Mouse (Mus musculus) gastrocnemius, postnatal 36 days (tissue): ENCODE results near the gene Ube2s. TPM values are rescaled to one million over a fixed set of nuclear protein-coding genes. Genes with fewer than 3 reads are reported as not detected.
"Not testable (repeated sequence)": the region's sequence is repeated elsewhere in the genome, so short reads cannot be mapped to it uniquely, and the experiment has no call there.

Experiments used
- DNase-seq, 2 experiments: peaks; one replicate each; pipeline ENCODE4 v3.0.0; 2022
- intact Hi-C: fragments of 180-260 bp; cut with DNase I; formaldehyde crosslinking; loops from one replicate; pipeline ENCODE4 v1.15.1; 2025
- long read RNA-seq, 2 experiments: library from polyadenylated mRNA; stranded (forward); transcript quantifications; one replicate each; pipeline ENCODE4 v2.0.0; 2021
- total RNA-seq, 2 experiments: library from RNA; stranded (reverse); gene quantifications; 2 replicates each; pipeline ENCODE4 v1.2.3; 2021

Ube2s gene
- total RNA-seq = 10 to 100 TPM; 70.3 to 83.7 TPM
- long read RNA-seq, experiment 1, full-length matches to known transcripts = 64 of 65 reads
- long read RNA-seq, experiment 1, partial matches to known transcripts = 0 of 65 reads
- long read RNA-seq, experiment 1, other reads (novel, unspliced or antisense) = 1 of 65 reads
- long read RNA-seq, experiment 2, full-length matches to known transcripts = 82 of 87 reads
- long read RNA-seq, experiment 2, partial matches to known transcripts = 4 of 87 reads
- long read RNA-seq, experiment 2, other reads (novel, unspliced or antisense) = 1 of 87 reads

- intact Hi-C loops = loop anchor here (10.0 kb wide), 1 partner anchor 52 kb away; no protein-coding TSS in a partner anchor
- DNase-seq = peak; percentile 97 to 98
Observed at GRCm38 (mm10) chr7:4812303-4813104, at the start of gene Ube2s. Gene Ube2s, minus strand, starts transcription at chr7:4812590.

- DNase-seq = not testable (repeated sequence)
- intact Hi-C loops = loop anchor here (10.0 kb wide), 2 partner anchors 46 to 54 kb away; partner anchors contain the start of genes Ube2s and Zfp628
Observed at GRCm38 (mm10) chr7:4860926-4861325, 48.5 kb upstream of the Ube2s start.

GRCm38 (mm10) chr7:4859418-4859978 lies 47.1 kb upstream of the Ube2s start:
- DNase-seq = no peak
- intact Hi-C loops = no loop called here

DNA sequence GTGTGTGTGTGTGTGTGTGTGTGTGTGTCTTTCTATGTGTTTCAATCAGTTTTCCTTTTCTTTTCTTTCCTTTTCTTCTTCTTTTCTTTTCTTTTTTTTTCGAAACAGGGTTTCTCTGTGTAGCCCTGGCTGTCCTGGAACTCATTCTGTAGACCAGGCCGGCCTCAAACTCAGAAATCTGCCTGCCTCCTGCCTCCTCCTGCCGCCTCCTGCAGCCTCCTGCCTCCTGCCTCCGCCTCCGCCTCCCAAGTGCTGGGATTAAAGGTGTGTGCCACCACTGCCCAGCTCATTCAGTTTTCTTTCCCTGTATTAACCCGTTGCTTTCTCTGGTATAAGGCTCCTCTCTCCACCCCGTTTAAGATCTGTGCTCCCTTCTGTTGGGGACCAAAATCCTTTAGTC lies 44.9 kb upstream of the Ube2s start:
- no peak for DNase-seq
- intact Hi-C loops = no loop called here

- intact Hi-C loops = no loop called here
Observed at GRCm38 (mm10) chr7:4856508-4856907, 44.1 kb upstream of the Ube2s start.

GRCm38 (mm10) chr7:4853613-4854012 lies 41.2 kb upstream of the Ube2s start:
- intact Hi-C loops = no loop called here

More at GRCm38 (mm10) chr7:4856508-4856907, 44.1 kb upstream of the Ube2s start:
- DNase-seq = no peak

DNA sequence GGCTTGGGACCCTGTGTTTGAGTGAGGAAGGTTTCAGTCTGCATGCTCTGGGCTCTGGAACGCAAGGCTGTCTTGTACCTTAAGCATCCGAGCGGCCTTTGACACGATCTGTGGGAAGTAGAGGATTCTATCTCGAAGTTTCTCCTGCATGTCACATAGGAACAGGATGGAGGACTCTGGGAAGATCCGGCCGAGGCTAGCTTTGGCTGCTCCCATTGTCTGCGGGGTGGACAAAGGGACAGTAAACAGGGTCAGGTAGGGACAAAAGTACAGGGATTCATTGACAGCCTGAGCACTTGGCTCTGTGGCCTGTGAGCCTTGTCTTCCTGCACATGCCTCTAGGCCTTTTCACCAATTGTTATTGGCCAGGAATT lies 38.9 kb upstream of the Ube2s start:
- intact Hi-C loops = no loop called here
- no peak for DNase-seq

More at GRCm38 (mm10) chr7:4853613-4854012, 41.2 kb upstream of the Ube2s start:
- DNase-seq = no peak

DNA sequence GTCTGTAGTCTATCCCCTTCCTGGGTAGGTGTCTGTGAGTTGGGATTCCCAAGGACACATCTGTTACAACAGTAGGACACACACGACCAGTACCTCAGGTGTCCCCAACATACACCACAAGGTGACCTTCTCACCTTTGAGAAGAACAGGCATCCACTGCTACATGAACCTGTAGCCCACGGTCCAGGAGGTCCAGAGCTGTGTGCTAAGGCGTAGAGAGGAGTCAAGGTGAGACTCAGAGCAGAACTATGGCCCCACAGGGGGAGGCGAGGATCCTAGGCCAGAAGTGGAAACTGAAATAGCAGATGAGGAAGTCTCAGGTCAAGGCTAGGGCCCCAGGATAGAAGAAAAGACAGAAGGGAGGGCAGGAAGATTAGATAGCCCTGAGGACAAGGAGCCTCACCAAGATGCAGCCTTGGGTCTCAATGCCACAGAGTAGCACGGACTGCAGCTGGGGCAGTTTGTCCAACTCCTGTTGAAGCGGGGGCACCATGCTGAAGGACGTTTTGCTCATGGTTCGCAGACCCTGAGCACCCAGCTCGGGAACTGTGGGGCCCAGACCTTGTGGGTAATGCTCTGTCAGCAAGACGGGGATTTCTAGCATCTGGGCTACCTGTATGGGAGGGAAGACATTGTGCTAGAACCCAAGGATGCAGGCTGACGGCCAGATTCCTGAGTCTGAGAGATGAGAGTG lies 38.4 kb upstream of the Ube2s start:
- intact Hi-C loops = no loop called here
- no peak for DNase-seq

GRCm38 (mm10) chr7:4849372-4849771 lies 37.0 kb upstream of the Ube2s start:
- intact Hi-C loops = no loop called here
- no peak for DNase-seq

DNA sequence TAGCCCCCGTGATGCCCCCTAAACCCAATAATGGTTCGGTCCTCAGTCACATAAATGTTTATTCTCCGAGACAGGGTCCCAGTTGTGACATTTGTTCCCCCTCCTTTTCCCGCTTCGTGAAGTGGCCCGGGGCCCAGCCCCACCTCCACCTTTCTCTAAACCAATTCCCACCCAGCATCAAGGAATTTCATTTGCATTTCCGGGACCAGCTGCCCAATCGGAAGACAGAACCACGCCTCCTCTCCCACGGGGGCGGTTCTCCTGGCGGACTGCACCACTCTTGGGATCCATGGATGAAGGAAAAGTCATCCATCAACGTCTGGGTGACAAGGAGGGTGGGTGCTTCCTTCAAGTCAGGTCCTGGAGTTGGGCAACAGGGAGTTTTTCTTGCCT lies 32.5 kb upstream of the Ube2s start:
- intact Hi-C loops = no loop called here
- DNase-seq = no peak

DNA sequence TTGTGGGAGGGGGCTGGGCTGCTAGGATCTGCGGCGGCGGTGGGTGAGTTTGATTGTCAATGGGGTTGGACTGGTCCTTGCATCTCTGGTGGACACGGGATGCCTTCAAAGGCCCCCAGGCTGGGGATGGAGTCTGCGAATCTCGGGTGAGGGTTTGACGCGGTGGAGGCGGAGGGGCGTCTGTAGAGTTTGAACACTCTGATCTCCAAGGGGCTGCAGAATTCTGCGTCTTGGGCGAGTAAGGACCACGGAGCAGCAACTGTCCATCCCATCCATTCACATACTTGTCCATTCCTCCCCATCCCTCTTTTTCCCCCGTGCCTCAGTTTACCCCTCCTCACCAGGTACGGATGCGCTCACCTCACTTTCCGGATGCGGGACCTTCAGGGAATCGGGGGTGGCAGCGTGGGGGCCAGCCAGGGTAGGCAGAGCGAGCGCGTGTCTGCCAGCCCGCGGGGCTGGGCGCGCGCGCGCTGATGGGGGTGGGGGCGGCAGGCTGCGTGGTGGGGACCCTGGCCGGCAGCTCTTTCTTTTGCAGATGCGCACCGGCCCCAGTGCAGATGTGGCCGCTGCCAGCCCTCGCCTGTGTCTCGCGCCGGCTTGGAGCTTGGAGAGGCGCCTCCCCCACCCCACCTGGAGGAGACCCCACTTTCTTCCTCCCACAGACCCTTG lies 32.0 kb upstream of the Ube2s start, which contains the start of gene Shisa7:
TSS of gene Shisa7 (minus strand) at position 452 of the 672 bp plus-strand sequence.
- no peak for DNase-seq
- intact Hi-C loops = no loop called here

GRCm38 (mm10) chr7:4843604-4844244 lies 31.3 kb upstream of the Ube2s start:
- intact Hi-C loops = no loop called here
- DNase-seq = no peak

DNA sequence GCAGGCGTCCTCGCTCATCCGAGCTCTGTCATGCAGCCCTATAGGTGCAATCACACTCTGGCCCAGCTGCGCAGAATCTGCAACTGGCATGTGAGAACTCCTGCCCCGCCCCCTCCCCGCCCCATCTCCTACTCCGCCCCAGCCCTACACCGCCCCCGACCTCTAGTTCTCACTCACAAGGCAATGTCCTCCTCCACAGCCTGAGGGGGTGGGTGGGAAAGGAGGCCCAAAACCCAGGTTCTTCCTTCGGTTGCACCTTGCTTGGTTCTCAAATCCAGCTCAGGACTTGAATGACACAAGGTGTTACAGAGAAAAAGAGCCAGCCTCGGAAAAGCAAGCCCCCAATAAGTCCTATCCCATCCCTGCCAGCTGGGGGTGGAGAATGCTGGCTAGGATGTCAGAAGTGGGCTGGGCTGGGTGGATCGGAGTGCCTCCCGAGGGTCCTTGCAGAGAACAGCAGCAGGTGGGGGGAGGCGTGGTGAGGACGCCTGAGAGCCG lies 30.3 kb upstream of the Ube2s start:
- intact Hi-C loops = no loop called here
- DNase-seq = no peak

DNA sequence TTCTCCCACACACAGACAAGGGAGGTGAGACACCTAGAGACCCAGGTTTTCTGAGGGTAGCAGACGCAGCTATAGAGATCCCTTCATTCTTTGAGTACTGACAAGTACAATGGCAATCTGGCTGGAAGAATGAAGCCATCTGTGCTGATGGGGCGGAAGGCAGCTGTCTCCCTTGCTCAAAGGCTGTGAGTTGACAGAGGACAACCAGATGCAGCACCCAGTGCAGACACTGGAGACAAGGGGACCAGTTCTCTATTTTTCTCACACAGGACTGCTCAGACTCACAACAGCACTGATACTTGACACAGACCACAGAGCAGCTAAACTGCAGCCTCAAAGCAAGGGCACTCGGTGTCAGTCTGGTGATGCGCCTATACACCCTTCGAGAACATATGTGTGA lies 29.7 kb upstream of the Ube2s start:
- intact Hi-C loops = no loop called here
- DNase-seq = no peak

- no peak for DNase-seq
- intact Hi-C loops = no loop called here
Observed at GRCm38 (mm10) chr7:4837639-4838038, 25.2 kb upstream of the Ube2s start.

GRCm38 (mm10) chr7:4836351-4836792 lies 24.0 kb upstream of the Ube2s start:
- intact Hi-C loops = no loop called here
- peak in 1 of 2 experiments; percentile 24 for DNase-seq

- intact Hi-C loops = no loop called here
- no peak for DNase-seq
Observed at GRCm38 (mm10) chr7:4835631-4836327, 23.4 kb upstream of the Ube2s start.

GRCm38 (mm10) chr7:4830476-4830875 lies 18.1 kb upstream of the Ube2s start:
- no peak for DNase-seq
- intact Hi-C loops = no loop called here

DNA sequence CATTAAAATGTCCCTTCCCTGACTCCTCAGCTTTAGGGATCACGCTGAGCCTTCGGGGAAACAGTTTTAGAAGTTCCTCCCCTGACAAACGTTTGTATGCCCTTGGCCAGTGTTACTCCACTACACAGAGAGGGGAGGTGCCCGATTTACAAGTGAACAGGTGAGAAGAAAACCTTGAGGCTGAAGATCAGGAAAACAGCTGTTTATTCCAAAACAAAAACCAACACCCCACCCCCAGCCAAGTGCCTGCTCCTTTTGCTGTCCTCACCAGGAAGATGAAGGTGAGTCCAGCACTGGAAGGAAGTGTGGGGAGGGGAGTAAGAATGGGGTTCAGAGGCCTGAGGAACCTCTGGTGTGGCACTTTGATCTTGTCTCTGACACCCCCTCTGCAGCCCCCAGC lies 13.0 kb upstream of the Ube2s start:
- intact Hi-C loops = no loop called here

More for the DNA sequence above, 13.0 kb upstream of the Ube2s start:
- no peak for DNase-seq
